Mouse (Mus musculus): ENCODE results near the gene Ubash3a.
"Not testable (repeated sequence)": the region's sequence is repeated elsewhere in the genome, so short reads cannot be mapped to it uniquely, and the experiment has no call there.

Ubash3a gene

DNA sequence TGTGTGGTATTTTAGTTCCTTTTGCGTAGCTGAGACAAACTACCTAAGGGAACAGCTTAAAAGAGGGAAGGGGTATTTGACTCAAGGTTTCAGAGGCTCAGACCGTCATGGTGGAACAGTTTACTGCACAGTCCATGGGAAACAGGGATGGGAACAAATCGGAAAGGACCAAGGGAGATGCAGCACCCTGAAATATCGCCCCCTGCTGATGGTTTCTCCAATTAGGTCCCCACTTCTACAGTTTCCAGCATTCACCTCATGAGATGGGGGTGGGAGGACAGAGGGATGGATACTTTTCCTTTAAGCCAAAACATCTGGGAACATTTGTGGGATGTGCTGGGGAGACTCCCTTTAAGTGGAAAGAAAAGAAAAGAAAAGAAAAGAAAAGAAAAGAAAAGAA, 52.2 kb downstream of the Ubash3a start:
- in situ Hi-C loops (cut with MseI, MboI) = loop anchor here (5.0 kb wide), 2 partner anchors 32 to 37 kb away; no protein-coding TSS in a partner anchor

DNA sequence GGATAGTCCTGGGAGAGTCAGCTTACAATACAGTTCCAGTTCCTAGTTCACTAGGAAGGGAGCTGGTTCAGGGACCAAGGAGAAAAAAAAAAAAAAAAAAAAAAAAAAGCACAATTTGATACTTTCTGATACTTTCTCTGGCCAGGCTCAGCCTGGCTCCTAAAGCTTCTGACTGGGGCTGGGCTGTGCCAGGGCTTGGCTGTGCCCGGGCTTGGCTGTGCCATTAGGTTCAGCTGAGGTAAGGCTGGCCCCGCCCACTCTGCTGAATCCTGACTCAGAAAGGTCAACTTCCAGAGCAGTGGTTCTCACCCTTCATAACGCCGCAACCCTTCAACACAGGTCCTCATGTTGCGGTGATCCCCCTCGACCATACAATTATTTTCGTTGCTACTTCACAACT, 52.8 kb downstream of the Ubash3a start:
- in situ Hi-C loops (cut with MseI, MboI) = no loop called here

DNA sequence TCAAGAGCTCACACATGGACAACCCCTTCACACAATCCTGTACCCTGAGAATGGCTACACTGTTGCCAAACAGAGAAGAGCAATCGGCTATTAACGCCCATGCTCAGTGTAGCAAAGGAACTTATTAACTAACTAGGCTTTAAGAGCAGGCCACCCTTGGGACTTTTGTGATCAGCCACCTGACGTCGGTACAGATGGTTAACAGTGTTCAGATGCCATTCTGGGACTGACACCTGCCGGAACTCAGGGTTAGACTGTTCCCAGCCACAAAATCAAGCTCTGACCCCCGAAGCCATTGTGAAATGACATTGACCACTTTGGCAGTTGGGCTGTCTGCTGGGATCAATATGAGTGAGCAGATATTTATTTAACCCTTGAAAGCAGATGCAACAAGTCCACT, 53.7 kb downstream of the Ubash3a start:
- in situ Hi-C loops (cut with MseI, MboI) = no loop called here

DNA sequence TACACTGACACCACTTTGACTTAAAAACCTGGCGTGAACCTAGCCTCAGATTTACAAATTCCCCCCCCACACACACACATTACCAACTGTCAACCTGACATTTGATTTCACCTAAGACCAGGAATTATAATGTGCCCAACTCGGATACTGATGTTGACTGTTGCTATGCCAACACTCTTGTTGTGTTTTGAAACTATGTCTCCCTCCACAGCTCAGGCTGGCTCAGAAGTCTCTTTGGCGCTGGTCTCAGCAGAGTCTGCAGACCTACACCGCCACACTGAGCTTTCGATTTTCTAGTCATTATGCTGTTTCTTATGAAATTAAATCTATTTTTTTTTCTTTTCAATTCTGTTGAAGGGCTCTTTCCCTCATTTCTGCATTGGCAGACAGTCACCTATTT, 55.0 kb downstream of the Ubash3a start:
- in situ Hi-C loops (cut with MseI, MboI) = no loop called here

DNA sequence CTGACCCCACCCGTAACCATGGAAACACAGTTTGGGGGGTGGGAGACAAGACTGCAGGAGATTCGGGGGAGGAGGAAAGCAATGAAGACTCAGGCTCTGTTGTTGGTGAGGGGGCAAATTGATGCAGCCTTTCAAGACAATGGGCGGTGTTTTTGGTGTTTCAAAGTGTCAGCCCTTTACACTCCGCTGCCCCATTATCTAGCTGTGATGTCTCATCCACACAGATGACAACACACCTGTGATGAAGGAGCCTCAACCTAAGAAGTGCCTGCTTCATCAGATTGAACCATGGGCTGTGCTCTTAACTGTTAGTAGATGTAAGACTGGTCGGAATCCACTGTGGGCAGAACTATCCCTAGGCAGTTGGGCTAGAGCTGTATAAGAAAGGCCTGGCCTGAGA, 56.1 kb downstream of the Ubash3a start:
- in situ Hi-C loops (cut with MseI, MboI) = no loop called here

DNA sequence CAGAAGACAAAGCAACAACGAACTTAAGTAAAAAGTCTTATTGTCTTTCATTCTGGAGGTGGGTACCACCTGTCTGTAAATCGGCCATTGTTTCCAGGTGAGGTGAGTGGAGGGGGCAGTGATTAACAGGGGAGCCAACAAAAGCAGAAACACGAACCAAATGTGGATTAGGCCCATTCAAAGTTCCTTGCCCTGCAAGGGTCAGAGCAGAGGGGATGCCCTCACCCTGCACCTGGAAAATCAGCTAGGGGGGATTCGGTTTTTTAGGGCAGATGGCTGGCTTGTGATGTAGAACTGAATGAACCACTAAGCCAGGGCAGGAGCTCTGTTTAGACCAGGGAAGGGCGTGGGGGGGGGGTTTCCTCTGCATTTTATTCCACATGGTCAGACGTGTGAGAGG, 56.7 kb downstream of the Ubash3a start:
- in situ Hi-C loops (cut with MseI, MboI) = no loop called here

DNA sequence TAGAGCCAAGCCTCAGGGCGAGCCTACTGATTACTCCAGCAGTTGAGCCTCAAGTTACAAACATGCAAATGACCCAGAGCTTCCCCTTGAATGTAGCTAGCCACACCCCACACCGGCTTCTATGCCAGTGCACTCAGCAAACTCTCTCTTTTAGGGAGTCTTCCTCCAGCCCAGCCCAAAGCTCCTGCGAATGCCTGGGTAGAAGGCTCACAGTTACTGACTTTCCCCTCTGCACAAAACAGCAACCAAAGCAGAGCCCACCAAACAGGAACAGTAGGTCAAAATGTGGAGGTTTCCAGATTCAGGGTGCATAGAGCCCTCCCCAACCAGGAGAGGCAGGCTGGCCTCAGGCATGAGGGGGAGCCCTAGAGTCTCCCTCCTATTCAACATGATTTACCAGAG, 57.5 kb downstream of the Ubash3a start:
- in situ Hi-C loops (cut with MseI, MboI) = no loop called here

DNA sequence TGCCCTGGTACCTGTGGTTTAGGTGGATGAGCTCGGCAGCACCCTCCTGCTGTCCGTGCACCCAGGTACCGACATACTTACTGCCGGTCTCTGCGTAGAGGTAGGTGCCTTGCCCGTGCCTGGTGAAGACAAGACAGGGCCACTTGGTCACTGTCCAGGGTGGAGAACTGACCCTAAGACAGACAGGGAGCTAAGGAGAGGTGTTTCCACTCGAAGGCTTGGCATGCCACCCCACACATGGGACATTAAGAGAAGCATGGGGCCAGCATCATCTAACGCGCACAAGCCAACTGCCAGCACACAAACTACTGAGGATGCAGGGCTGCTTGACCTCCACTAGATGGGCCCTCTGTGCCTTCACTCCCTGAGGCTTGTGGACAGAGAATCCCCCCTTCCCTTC, 58.2 kb downstream of the Ubash3a start:
- in situ Hi-C loops (cut with MseI, MboI) = no loop called here

DNA sequence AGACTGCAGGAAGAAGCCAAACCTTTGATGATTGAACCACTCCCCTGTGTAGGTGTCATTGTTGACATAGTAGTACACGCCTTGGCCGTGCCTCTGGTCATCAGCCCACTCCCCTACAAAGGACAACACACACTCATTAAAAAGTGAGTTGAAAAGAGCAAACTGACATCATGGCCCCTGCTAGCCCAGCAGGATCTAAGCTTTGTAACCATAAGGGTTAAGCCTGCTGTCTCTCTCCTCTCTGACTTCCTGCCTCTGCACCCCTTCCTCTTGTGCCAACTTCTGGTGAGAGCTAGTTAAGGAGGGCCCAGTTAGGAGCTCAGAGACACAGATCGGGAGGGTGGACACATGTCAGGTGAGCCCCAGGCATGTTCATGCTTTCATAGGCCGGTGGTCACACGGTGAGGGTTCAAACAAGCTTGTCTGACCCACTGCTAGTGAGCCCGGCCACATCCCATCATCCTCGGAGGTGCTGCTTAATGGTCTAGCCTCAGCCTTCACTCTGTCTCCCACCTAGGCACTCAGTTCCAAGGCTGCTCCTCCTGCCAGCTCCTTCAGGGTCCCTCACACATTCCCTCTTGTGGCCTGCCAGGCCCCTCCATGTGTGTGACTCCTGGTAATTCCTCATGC, 58.8 kb downstream of the Ubash3a start:
- in situ Hi-C loops (cut with MseI, MboI) = no loop called here

DNA sequence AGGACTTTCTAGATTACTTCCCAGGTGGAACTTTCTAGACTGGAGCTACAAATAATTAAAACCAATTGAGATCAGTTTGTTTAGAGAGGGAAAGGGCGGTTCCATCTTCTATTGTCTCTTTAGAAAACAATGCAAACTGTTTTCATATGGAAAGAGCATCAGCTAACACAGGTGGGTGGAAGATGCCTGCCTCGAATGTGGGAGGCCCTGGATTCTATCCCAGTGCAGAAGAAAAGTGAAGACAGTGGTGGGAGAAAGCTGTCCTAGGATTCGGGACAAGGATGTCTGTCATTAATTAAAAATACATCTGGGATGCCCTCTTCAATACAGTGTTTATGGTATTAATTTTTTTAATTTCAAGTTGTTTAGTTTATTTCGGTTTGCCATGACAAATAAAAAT, 59.5 kb downstream of the Ubash3a start:
- in situ Hi-C loops (cut with MseI, MboI) = no loop called here

DNA sequence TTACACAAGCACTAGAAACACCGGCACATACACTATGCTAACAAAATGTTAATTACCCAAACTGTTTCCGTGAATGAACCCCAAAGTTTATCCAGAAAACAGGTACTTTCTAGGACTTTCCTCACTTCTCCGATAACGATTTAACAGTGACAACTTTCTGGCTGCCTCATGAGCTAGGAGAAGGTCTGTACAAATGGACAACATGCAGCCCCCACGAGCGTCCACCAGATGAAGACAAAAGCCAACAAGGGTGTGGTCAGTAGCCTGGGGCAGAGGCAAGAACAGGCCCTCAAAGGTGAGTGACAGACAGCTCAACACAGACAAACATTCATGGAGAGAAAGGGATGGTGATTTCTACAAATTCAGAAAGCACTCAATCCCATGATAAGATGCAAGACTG, 59.9 kb downstream of the Ubash3a start:
- in situ Hi-C loops (cut with MseI, MboI) = no loop called here

DNA sequence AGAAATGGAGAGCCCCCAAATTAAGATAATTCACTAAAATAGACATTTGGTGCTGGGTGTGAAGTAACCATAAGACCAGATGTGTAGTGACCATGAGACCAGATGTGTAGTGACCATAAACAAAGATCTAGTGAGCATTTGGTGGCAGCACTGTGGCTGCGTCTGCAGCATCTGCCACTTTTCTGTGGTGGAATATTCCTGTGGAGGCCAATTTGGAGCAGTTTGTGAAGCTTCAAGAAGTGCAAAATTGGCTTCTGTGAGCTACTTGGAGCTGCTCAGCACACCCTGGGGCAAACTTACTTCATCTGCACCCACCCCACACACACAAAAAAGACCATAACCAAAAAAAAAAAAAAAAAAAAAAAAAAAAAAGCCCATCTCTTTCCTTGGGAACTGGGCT, 60.3 kb downstream of the Ubash3a start:
- in situ Hi-C loops (cut with MseI, MboI) = no loop called here

DNA sequence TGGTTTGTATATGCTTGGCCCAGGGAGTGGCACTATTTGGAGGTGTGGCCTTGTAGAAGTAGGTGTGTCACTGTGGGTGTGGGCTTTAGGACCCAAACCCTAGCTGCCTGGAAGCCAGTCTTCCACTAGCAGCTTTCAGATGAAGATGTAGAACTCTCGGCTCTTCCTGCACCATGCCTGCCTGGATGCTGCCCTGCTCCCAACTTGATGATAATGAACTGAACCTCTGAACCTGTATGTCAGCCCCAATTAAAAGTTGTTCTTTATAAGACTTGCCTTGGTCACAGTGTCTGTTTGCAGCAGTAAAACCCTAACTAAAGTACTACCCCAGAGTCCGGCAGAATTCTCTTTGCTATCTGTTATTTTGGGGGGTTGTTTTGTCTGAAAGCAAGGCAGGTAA, 62.1 kb downstream of the Ubash3a start:
- in situ Hi-C loops (cut with MseI, MboI) = no loop called here

DNA sequence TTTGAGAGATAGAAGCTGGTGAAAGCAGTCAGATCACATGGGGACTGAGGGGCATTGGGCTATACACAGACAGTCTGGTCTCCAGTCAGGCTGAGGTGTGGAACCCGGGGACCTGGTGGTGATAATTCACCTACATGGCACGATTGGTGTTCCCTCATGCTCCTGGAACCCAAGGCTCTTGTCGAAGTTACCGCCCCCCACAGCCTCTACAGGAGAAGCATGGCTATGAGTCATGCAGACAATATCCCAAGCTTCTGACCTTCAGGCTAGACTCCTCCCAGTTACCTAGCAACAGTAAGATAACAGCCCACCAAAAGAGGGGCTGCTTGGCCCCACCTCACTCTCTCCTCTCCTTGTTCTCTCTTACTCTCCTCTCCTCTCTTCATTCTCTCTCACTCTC, 62.6 kb downstream of the Ubash3a start:
- in situ Hi-C loops (cut with MseI, MboI) = no loop called here

DNA sequence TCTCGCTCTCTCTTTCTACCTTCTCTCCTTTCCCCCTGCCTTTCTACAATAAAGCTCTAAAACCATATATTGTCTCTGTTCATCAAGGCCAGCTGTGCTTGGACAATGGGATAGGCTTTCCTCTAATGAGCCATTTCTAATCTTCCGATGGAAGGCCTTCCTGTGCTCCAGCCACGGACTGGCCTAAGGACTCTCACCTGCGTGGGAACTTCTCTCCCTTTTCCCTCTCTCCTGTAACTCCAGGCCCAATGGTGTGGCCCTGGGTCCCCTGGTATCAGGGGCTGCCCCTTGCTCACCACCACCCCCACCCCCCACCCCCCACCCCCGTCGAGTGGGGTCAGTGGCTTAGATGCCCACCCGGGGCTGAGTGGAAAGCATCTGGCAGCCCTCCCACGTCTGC, 63.1 kb downstream of the Ubash3a start:
- in situ Hi-C loops (cut with MseI, MboI) = not testable (repeated sequence)

DNA sequence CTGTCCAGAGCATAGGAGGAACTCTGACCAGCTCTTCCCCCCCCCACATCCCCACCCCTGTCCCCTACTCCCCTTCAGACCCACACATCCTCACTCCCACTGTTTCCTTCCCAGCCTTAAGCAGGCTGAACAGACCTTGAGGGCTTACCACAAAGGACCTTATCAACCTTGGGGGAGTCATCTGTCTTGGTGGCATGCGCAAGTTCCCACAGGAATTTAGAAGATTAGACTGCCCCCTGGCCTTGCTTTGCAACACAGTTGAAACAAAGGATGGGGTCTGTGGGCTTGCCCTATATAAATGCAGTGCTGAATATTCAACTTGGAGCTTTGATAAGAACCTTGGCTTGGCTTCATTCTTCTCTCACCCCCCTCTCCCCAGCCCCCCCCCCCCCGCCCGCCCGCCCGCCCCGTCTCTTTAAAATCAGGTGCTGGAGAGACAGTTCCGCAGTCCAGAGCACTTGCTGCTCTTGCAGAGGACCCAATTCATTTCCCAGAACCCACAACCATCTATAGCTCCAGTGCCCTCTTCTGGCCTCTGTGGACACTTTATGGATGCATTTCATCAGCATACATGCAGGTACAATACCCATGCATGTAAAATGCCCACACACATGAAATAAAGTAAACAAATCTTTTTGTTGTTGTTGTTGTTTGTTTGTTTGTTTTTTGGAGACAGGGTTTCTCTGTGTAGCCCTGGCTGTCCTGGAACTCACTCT, 63.6 kb downstream of the Ubash3a start:
- in situ Hi-C loops (cut with MseI, MboI) = no loop called here

DNA sequence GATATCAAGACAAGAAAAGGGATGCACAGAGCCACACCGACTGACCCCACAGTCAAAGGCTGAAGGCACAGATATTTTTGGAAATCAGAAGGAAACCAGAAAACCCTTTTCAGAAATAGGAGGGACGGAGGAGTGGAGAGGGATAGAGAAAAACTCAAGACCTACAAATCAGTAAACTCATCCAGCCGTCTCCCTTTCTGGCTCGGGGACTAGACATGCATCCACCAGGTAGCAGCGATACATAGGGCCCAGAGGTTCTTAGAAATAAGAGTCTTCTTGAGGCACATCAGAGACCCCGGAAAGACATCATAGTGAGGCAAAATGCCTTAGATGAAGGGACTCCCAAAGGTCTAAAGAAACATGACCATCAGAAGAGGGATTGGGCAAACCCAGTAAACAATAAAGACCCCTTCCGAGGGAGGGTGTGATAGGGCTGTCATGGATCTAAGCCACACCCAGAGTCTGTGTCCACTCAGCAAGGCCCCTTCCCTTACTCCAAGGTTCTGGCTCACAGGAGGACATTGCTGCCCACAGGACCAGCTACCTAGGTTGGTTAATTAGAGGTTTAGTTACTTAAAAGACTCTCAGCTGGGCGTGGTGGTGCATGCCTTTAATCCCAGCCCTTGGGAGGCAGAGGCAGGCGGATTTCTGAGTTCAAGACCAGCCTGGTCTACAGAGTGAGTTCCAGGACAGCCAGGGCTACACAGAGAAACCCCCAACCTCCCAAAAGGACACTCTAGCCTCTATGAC, 64.9 kb downstream of the Ubash3a start:
- in situ Hi-C loops (cut with MseI, MboI) = no loop called here

DNA sequence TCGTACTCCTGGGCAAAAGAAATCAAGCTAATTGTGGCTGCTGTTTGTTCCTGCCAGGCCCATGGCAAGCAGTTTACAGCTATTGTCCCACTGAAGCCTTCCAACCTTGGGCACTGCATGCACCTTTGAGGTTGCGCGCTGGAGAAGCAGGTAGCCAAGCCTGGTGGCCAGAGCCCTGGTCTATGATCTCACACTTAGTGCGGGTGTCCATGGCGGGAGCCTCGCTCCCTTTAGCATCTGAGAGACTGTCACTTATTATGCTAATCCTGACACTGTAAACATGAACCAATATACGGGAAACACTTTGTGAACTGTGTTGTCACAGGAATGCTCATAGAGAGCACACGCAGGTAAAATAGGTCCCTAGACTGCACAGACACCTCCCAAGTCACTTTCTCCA, 66.0 kb downstream of the Ubash3a start:
- in situ Hi-C loops (cut with MseI, MboI) = no loop called here

DNA sequence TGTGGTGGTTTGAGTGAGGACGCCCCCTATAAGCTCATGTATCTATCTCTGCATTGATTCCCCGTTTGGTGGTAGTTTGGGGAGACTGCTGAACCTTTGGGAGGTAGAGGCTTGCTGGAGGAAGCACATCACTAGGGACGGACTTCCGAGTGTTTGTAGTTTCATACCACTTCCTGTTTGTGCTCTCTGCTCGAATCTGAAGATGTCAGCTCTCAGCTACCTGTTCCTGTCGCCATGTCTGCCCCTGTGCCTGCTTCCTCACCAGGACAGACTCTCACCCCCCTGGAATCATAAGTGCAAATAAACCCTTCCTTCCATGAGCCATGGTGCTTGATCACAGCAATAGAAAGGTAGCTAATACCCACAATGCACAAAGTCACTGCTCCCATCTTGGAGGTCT, 67.5 kb downstream of the Ubash3a start:
- in situ Hi-C loops (cut with MseI, MboI) = no loop called here

DNA sequence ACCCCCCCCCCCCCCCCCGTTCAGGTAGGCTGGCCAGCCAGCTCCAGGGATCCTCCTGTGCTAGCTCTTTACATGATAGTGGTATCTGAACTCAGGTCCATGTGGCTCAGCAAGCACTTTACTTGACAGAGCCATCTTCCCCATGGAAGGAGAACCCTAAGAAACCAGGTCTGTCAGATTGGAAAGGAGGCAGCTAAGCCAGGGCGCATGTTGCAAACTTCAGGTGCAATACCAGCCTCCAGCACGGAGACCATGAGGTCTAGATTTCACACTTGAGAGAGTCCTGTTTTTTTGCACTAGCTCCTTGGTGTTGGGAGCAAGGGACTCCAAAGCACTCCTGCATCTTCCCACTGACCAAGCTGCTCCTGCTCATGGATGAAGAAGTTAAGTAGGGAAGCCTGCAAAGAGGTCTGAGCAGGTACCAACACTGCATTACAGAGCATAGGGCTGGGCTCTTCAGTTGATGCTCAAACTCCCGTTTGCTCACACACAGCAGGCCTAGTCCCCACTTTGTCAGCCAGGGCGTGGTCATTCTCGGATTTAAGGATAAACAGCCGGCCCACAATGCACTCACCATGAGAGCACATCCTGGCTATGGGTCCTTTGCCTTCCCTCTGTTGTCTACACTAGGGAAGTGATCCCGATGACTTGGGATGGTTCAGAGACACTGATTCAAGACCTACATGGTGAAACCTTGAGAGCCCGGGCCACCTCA, 68.7 kb downstream of the Ubash3a start:
- in situ Hi-C loops (cut with MseI, MboI) = no loop called here

DNA sequence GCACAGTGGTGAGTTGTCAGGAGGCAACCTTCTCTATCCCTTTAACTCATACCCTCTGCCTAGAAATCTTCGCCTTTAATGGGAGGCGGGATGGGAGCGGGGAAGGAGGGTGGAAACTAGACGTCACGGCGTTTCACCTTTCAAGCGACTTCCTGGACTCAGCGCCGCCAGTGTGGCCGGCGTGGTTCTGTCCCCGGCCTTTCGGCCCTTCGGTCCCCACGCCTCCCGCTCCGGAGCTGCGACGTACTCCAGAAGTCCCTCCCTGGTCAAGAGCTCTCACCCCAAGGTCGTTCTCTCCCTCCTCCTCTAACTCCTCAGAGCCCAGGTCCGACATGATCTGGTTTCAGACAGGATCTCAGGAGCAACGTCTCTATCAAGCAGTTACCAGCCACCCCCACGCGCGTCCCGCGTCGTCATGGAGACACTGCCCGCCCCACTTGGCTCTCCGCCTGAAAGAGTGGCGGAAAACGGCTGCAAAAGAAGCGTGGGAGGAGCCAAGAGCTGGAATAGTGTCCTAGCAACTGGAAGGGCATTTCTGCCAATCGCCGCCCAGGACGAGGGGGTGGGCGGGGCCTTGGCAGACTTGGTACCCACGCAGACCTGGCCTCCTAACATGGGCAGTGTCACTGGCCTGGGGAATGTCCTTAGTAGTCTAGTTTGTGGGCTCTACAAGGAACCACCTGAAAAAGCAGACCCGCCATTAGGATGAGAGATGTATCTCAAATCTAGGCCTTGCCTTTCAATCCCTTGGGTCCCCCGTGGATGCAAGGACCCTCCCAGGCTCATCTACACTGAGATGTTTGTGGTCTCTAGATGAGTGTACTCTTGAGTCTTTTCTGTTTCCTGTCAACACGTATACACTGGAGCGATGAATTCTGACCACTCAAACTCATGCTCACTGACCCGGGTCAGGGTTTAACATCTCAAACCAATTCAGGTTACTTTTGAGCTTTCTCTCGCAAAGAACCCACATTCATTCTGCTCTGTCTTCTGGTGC, 69.5 kb downstream of the Ubash3a start, which contains the start of gene Rsph1:
Gene Rsph1 (minus strand): TSS at position 462 of the 997 bp plus-strand sequence.
- in situ Hi-C loops (cut with MseI, MboI) = no loop called here
